Mouse (Mus musculus): ENCODE measurements around the gene Zfp97.
"Not testable (repeated sequence)": the region's sequence is repeated elsewhere in the genome, so short reads cannot be mapped to it uniquely, and the experiment has no call there.

The Zfp97 gene

DNA sequence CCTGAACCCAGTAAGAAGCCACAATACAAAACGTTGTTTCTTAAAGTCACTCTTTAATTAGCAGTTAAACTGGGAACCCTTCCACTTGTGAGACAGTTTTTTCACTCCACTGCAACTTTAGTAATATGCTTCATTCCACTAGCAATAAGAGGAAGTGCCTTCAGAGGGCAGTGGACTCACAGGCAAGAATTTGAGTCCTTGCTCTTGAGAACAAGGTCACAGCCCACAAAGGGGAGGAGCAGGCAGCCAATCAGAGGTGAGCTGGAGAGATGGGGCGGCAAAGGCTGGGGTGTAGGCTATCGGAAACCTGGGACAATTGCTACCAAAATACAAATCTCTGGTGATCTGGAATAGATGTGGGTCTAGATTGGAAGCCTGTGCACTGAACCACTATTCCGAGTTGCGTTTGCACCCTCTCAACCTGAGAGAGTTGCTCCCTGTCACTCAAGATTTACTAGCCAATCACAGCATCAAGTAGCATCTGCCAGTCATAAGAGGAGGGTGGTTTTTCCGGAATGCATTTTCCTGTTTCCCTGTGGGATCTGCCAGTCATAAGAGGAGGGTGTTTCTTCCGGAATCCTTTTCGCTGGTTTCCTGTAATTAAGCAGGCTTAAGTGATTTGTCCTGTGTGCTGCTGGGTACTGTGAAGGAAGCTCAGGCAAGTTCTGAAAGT lies at the start of gene Zfp97:
Gene Zfp97 (plus strand): TSS at position 586 of the 673 bp plus-strand sequence.
- not testable (repeated sequence) for DNase-seq (ENCODE audit: low spot score in 2 of 2)

DNA sequence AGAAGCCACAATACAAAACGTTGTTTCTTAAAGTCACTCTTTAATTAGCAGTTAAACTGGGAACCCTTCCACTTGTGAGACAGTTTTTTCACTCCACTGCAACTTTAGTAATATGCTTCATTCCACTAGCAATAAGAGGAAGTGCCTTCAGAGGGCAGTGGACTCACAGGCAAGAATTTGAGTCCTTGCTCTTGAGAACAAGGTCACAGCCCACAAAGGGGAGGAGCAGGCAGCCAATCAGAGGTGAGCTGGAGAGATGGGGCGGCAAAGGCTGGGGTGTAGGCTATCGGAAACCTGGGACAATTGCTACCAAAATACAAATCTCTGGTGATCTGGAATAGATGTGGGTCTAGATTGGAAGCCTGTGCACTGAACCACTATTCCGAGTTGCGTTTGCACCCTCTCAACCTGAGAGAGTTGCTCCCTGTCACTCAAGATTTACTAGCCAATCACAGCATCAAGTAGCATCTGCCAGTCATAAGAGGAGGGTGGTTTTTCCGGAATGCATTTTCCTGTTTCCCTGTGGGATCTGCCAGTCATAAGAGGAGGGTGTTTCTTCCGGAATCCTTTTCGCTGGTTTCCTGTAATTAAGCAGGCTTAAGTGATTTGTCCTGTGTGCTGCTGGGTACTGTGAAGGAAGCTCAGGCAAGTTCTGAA lies 57.7 kb downstream of the Zfp97 start:
- DNase-seq (ENCODE audit: low spot score in 2 of 2): not testable (repeated sequence)

DNA sequence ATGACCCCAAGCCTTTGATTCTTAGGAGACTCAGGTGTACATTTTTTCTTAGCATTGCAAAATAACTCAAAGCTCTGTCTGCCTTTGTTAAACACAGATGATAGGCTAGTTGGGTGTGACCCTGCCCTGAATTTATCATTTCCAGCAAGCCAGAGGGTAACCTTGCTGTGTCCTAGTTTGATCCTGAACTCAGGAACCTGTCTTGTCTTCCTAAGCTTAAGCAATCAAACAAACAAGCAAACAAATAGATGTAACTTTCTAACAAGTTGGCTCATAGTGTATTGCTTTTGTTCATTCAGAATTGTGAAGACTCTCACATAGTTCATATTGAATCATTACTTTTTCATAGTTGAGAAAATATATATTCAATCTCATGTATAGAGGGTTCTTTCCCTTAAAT lies 73.5 kb downstream of the Zfp97 start:
- DNase-seq (ENCODE audit: low spot score in 2 of 2): not testable (repeated sequence)

DNA sequence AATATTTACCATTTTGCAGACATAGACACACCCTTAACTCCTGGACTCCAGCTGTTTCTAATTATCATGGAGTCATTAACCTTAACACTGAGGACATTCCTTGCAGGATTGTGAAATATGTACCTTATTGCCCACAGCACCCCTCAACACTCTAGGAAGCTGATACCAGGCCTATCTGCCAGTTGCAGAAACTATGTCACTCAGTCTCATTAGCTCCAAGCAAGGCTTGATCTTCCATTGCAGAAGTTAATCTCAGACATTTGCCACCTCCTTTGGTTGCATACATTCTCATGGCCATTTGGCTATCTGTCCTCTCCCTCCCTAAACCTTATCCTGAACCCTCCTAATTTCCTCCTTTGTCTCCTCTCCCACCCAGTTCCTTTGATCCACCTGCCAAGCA lies 74.0 kb downstream of the Zfp97 start:
- DNase-seq (ENCODE audit: low spot score in 2 of 2): no peak

DNA sequence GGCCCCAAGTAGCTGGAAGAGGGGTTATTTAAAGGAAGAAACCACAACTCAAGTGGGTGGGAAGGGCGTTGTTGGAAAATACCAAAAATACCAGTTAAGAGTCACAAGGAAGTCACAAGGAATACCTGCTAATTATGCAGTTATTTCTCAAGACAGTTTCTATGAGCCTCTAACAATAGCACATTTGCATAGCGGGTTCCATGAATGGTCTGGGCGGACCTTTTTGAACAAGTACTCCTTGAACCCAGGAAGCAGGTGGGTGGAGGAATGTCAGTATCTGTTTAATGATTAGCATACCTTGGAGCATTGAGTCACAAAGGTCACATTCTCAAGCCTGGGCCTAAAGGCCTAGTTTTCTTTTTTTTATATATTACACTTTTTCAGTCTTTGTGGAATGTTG lies 74.9 kb downstream of the Zfp97 start:
- DNase-seq (ENCODE audit: low spot score in 2 of 2): not testable (repeated sequence)

Measured in spleen, postnatal 36 days (tissue).